Mouse (Mus musculus) cerebellum, adult 11-12 months (tissue): Measurements from ENCODE around the gene Rab25.

Experiments
- DNase-seq: peaks from one replicate; pipeline ENCODE4 v3.0.0; 2022

Rab25 gene

DNA sequence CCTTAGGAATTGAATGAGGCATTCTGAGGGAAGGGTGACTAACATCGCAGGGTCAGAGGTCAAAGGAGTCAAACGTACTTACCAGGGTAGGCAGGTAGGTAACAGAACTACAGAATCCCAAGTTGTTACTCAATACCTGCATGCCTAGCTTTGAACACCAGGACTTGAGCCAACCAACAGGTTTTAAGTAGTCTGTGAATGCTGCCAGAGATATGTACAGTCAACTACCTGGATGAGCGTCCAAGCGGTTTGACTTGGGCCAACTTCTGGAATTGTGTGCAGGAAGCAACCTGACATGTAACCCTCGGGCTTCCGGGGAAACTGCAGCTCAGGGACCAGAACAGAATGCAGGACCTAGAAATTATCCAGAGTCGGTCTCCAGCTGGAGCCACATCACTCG, 25.1 kb downstream of the Rab25 start:
- DNase-seq, result no peak

GRCm38 (mm10) chr3:88521803-88522331, 26.2 kb downstream of the Rab25 start:
- peak; percentile 42 for DNase-seq

- no peak for DNase-seq
These were observed 26.9 kb downstream of the Rab25 start for GRCm38 (mm10) chr3:88521156-88521555.

- no peak for DNase-seq
These were observed 28.0 kb downstream of the Rab25 start for GRCm38 (mm10) chr3:88520078-88520477.

GRCm38 (mm10) chr3:88518411-88518810, 29.7 kb downstream of the Rab25 start:
- DNase-seq, result no peak

DNA sequence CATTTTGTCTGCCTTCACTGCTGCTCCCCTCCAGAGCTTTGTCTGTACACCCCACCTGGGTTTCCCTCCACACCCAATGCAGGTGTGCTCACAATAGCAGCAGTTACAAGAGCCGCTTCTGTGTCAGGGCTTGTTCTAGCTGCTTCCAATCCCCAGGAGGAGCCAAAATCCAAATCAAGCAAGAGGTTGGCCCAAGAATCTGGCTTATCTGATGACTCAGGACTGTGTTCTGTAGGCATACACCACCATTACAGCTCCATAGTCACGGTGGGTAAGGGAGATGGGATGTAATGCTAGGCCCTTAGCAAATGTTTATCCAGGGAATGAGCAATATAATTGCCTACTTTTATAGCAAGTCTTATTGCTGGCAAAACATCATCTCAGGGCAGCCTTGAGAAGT, 31.7 kb downstream of the Rab25 start:
- no peak for DNase-seq

DNA sequence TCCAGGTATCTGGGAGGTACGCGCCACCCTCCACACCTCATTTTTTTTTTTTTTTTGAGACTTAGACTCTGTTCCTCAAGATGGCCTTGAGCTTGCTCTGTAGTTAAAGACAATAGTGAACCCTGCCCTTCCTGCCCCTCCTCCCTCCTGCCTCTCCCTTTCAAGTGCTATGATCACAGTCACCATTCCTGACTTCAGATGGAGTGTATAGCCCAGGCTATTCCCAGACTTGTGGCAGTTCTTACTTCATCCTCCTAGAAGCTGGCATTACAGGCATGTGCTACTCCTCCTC, 33.1 kb downstream of the Rab25 start:
- no peak for DNase-seq

- no peak for DNase-seq
These were observed 33.6 kb downstream of the Rab25 start for GRCm38 (mm10) chr3:88514231-88515094.

DNA sequence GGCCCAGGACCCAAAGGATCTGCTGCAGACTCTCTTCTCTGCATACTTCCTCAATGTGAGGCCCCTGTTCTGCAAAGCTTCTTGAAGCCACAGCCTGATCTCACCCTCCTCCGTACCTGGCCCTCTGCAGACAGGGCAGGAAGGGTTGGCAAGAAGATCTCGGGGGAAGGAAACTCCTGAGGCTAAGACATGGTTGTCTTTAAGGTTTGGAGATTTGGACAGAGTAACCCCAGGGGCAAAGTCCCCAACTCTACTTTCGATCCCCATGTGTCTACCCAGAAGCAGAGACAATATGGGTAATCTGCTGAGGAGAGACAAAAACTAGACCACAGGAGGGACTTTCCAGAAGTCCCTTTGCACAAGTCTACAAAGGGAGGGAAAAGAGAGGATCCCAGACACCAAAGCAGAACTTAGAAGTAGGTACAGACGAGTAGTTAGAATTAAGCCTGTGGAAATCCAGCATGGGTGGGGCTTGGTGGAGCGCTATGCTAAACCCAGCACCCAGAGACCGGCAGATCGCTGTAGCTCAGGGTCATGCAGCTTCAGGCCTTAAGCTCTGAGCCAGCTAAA, 34.5 kb downstream of the Rab25 start:
- no peak for DNase-seq

DNA sequence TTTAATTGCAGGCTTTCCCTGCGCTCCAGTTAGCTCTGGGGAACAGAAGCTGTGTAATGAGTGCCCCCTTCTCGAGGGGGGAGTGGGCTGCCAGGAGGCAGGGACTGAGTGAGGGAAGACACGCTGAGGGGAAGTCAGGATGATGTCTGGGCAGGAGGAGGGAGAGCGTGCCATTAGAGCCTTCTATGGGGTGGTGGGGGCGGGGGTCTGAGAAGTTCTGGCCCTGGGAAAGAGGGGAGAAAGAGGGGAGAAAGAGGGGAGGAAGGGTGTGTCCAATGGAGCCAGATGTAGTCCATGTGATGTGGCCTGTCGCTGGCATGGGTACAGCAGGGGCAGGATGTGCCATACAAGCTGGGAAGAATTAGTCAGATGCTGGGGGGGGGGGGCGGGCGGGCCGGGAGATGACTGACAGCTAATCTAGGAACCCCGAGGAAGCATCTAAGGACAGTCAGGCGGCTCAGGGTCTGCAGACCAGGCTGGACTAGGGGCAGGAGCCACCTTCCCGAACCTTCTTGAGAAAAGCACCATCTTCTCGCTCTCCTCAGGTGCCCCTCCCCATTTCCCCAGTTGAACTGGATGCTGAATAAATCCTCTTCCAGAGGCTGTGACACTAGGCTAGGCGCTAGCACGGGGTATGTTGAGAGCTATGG, 35.1 kb downstream of the Rab25 start:
- DNase-seq, result no peak

DNA sequence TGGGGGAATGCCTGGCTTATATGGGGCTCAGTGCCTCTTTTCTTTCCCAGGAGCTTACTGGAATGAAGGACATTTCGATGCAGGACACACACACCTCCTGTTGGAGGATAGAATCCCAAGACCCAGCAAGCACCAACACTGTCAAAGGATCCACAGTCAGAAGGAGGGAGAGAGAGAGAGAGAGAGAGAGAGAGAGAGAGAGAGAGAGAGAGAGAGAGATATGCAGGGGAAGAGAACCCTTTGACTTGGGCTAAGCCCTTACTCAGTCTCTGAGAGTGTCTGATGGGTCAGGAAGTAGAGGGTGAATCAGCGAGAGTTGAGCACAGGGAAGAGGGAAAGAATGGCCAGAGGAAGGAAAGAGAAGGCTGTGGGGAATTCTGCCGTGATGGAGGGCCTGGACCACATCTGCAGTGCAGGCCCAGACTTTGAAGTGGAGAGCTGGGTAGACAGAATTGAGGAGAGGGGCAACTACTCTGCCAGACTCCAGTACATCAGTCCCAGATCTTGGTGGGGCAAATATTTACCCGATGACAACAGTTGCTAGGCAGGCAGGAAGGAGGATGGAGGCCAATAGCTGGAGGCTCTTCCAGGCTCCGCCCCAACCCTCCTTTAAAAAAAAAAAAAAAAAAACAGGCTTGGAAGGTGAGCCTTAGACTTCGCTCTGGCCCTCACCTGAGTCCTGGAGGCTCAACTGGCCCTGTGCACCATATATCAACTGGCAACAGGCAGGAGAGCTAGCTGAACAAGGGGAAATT, 35.8 kb downstream of the Rab25 start:
- no peak for DNase-seq

DNA sequence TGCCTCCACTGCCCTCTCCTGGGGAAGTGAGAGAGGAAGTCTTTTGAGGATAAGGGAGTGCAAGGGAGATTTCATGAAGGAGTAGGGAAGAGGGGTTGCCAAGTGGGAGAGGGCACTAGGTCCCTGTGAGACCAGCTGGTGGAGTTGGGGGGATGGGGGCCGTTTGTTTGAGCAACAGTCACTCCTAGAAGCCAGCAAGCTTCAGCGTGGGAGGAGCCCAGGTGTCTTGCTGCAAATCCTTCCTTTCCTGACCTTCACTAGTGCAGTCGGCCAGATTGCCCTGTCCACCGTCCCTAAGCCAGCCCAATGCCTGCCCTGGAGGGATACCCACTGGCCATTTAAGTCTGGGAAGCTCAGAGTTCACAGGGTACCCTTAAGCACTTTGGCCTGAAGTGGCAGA, 36.5 kb downstream of the Rab25 start:
- DNase-seq, result no peak

DNA sequence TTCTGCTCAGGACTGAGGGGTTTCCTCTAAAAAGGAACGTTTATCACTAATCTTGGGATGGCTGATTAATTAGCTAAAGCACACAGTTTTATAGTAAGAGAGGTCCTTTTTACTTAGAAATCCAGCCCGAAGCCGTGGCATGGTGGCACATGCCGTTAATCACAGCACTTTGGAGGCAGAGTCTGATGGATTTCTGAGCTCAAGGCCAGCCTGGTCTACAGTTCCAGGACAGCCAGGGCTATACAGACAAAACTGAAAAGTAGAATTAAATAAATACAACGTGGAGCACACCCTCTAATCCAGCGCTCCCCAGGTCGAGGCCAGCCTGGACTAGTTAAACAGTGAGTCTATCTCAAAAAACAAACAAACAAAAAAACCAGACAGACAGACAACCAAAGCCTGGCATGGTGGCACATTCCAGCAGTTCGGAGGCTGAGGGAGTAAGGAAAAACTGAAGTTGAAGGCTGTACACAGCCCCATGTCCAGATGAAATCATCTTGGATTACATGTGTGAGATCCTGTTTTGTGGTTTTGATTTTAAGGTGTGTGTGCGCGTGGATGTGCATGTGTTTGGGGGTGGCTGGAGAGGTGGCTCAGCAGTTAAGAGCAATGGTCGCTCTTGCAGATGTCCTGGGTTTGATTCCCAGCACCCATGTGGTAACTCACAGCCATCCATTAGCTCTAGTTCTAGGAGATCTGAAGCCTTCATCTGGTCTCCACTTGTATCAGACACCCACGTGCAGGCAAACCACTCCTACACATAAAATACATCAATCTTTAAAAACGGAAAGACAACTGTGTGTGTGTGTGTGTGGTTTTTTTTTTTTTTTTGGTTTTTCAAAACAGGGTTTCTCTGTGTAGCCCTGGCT, 37.4 kb downstream of the Rab25 start:
- DNase-seq, result peak; percentile 34

GRCm38 (mm10) chr3:88509692-88510420, 38.2 kb downstream of the Rab25 start, which contains the start of gene Lmna:
Gene Lmna, minus strand, starts transcription at chr3:88509956.
- peak; percentile 95 for DNase-seq

GRCm38 (mm10) chr3:88509250-88509649, 38.9 kb downstream of the Rab25 start:
- no peak for DNase-seq

DNA sequence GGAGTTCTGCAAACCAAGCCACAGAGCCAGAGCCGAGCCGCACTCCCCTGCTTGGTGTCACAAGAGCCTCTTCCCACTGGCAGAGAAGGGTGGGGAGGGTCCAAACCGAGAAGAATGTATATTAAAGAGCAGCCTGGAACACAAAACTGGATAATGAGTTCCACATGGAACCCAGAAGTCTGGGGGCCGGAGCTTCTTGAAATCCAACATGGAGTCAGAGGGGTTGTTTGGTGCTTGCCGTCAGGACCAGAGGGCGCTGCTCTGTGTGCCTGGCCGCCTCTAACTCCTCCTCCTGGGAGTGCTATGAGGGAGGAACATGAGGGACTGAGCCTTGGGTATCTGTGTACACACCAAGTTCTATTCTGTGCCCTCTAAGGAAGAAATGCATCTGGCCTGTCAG, 42.3 kb downstream of the Rab25 start:
- DNase-seq, result no peak

GRCm38 (mm10) chr3:88505081-88505480, 43.0 kb downstream of the Rab25 start:
- DNase-seq, result no peak

DNA sequence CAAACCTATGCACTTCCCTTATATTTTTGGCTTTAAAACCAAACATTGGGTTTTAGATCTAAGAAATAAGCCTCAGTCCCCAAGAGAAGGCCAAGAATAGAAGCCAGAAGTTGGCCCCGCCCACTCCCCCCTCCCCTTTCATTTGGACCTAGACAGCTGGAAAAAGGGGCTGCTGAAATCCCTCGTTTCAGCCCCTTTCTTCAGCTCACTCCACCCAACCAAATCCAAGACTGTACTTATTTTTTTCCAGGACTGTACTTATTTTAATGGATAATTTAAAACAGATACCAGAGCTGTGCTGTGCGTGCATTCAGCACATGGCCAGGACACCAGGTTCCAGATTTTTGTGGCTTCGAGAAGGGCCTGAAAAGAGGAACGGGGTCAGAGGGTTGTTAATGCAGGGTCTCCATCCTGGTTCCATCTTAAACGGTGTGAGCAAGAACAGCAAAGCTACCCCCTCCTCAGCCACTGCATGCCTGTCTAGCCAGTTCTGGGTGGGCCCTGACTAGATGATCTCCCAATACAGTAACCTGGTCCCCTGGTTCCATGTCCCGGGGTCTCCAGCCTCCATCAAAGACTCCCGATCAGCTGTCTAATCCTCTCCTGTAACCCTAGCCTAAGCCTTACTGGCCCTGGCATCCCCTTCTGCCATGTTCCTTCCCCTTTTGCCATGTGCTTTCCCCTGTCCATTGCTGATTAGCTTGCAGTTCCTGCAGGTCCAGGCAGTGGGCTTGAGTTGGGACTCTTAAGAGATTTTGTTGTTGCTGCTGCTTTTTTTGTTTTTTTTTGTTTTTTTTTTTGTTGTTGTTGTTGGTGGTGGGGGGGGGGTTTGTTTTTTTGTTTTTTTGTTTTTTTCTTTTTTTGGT, 44.0 kb downstream of the Rab25 start:
- DNase-seq, result no peak

- DNase-seq, result no peak
These were observed 44.6 kb downstream of the Rab25 start for GRCm38 (mm10) chr3:88503505-88503863.
